Mouse (Mus musculus) thymus, adult 2 months (tissue): ENCODE measurements at regions not wholly inside any gene's neighbourhood (a gene's known extent, or its start where the extent isn't known, plus 50 kb on each side); places are given as distances from the start of the nearest gene placed in this dataset.

Experiments used
- DNase-seq: peaks from one replicate; pipeline ENCODE4 v3.0.0; 2021
- H3K27ac ChIP-seq: fragments of 200-500 bp; 2 replicates; pipeline ENCODE4 v1.5.1; 2012; ENCODE audit warnings: low read length, control low read depth; ENCODE audit not compliant: control insufficient read depth, insufficient read depth
- H3K27me3 ChIP-seq: fragments of 200-500 bp; 2 replicates; pipeline ENCODE4 v1.6.1; 2012; ENCODE audit warnings: mild to moderate bottlenecking, low read length, moderate library complexity, mixed read lengths; ENCODE audit not compliant: control insufficient read depth, insufficient read depth
- H3K36me3 ChIP-seq: fragments of 200-500 bp; 2 replicates; pipeline ENCODE4 v1.6.1; 2012; ENCODE audit warnings: mild to moderate bottlenecking, low read length, moderate library complexity; ENCODE audit not compliant: control insufficient read depth, insufficient read depth
- H3K4me1 ChIP-seq: fragments of 200-500 bp; replicated peaks from 2 replicates; pipeline ENCODE4 v1.6.1; 2012; ENCODE audit warnings: low read length; ENCODE audit not compliant: control insufficient read depth, insufficient read depth
- H3K4me3 ChIP-seq: fragments of 200-500 bp; 2 replicates; pipeline ENCODE4 v1.5.1; 2012; ENCODE audit warnings: mild to moderate bottlenecking, low read length, control low read depth, moderate library complexity; ENCODE audit not compliant: control insufficient read depth, insufficient read depth
- CTCF ChIP-seq: fragments of 200-500 bp; IDR thresholded peaks from 2 replicates; pipeline ENCODE4 v1.5.1; 2012; ENCODE audit warnings: mild to moderate bottlenecking, control low read depth, low read length, moderate library complexity, borderline replicate concordance; ENCODE audit not compliant: control insufficient read depth, poor library complexity, insufficient read depth; ENCODE audit errors: extremely low read depth
- POLR2A ChIP-seq: fragments of 200-500 bp; IDR thresholded peaks from 2 replicates; pipeline ENCODE4 v1.6.1; 2012; ENCODE audit warnings: mild to moderate bottlenecking, low read length, control low read depth, moderate library complexity; ENCODE audit not compliant: control insufficient read depth, poor library complexity, insufficient read depth; ENCODE audit errors: extremely low read depth
- WGBS: fragments of 180-500 bp; shearing (Covaris S2); methylation state at CpG from one replicate; pipeline ENCODE4 v1.1.7; 2018; 5-methylcytosine and 5-hydroxymethylcytosine counted together

- 93% methylated on average over 10 of the region's 10 CpGs for WGBS
- no peak overlapping the region for H3K27ac ChIP-seq
- no peaks in the 10 kb centered on the region for H3K36me3 ChIP-seq
- H3K4me3 ChIP-seq, result no peak overlapping the region
- H3K27me3 ChIP-seq, result no peaks in the 10 kb centered on the region
- H3K4me1 ChIP-seq, result peaks cover 8% of the 10 kb centered on the region
- no peak for TF ChIP-seq CTCF
- no peak for DNase-seq
These were observed 56.9 kb upstream of the Cyp1b1 start for GRCm38 (mm10) chr17:79771727-79772126.

GRCm38 (mm10) chr17:79770911-79771310 lies 56.0 kb upstream of the Cyp1b1 start:
- peaks cover 7% of the 10 kb centered on the region for H3K4me1 ChIP-seq
- no peak for DNase-seq
- 97% methylated on average over 7 of the region's 7 CpGs for WGBS
- H3K36me3 ChIP-seq, result no peaks in the 10 kb centered on the region
- H3K27ac ChIP-seq, result no peak overlapping the region
- TF ChIP-seq CTCF (no peak), POLR2A (no peak)
- no peaks in the 10 kb centered on the region for H3K27me3 ChIP-seq
- H3K4me3 ChIP-seq, result no peak overlapping the region

DNA sequence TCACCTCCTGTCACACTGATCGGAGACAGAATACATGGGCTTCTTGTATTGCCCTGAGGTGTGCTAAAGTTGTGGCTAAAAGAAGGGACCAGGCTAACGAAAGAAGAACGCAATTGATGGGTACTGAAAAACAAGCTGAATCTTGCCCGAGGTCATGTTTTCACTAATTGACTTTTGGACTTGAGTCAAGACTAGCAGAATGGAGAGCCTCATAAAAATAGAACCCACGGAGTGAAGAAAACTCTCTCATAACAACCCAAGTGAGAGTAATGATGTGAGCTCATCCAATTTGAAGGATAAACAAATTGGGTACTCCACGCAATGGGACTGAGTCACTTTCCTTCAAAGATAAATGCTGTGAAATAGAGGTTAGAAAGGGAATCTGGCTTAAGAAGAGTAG lies 55.0 kb upstream of the Cyp1b1 start:
- DNase-seq, result no peak
- H3K4me3 ChIP-seq, result no peak overlapping the region
- TF ChIP-seq POLR2A (no peak), CTCF (no peak)
- 96% methylated on average over 6 of the region's 6 CpGs for WGBS
- H3K27me3 ChIP-seq, result no peaks in the 10 kb centered on the region
- no peaks in the 10 kb centered on the region for H3K36me3 ChIP-seq
- no peak overlapping the region for H3K27ac ChIP-seq
- no peaks in the 10 kb centered on the region for H3K4me1 ChIP-seq

DNA sequence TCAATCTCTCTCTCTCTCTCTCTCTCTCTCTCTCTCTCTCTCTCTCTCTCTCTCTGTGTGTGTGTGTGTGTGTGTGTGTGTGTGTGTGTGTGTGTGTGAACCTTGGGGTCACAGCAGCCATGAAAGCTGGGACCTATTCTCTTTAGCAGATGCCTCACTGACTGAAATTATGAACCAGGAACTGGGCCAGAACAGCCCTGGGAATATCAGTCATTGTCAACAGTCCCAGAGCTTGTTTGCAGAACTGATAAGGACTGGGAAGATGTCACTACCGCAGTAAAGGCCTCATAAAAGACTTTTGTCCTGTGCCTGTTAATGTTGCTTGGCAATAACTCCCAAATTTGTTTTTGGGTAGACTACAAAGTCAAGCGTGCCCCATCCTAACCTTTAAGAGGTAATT lies 53.2 kb upstream of the Cyp1b1 start:
- Histone ChIP-seq H3K36me3 (no peaks in the 10 kb centered on the region), H3K4me1 (no peaks in the 10 kb centered on the region), H3K4me3 (no peak overlapping the region), H3K27ac (no peak overlapping the region), H3K27me3 (no peaks in the 10 kb centered on the region)
- 88% methylated on average over 2 of the region's 2 CpGs for WGBS
- TF ChIP-seq POLR2A, result no peak
- no peak for TF ChIP-seq CTCF
- no peak for DNase-seq

DNA sequence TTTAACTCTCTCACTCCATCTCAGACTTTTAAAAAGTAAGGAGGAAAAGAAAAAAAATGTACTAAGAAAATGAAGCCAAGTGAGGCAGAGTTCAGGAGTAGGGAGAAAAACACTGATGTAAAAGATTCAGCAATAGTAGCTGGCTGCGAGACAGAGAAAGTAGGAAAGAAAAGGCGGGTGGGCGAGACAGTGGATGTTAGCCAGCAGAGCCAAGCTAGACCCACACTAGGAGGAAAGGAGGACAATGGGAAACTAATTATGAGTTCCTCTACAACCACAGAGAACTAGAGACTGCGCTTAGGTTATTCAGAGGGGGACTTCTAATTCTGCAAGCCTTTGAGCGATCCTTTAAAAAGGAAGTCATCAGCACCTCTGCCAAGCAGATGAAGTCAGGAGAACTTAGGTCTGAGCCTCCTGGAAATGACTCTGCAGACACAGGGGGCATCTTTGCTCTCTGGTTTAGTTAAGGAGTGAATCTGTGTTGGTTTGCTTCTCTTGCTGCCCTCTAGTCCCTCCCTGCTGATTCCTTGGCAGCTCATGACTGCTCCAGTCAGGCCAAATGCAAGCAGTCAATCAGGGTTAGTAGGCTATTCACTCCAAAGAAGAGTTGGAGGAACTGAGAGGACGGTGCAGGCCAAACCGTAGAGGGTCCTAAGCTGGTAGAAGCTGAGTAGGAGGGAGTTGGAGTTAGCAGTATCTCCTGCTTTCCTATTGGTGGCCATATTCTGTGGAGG lies 50.4 kb upstream of the Cyp1b1 start:
- Histone ChIP-seq H3K4me3 (no peak overlapping the region), H3K27me3 (no peaks in the 10 kb centered on the region), H3K4me1 (no peaks in the 10 kb centered on the region), H3K36me3 (no peaks in the 10 kb centered on the region), H3K27ac (no peak overlapping the region)
- TF ChIP-seq POLR2A, result no peak
- no peak for TF ChIP-seq CTCF
- 92% methylated on average over 7 of the region's 7 CpGs for WGBS
- DNase-seq, result no peak
